Mouse (Mus musculus) heart, embryonic 10.5 days (tissue): ENCODE measurements around the gene Strada. TPM values are rescaled to one million over a fixed set of nuclear protein-coding genes. Genes with fewer than 3 reads are reported as not detected.
"Not testable (repeated sequence)": the region's sequence is repeated elsewhere in the genome, so short reads cannot be mapped to it uniquely, and the experiment has no call there.

Source experiments
- DNase-seq: peaks from one replicate; pipeline ENCODE4 v3.0.0-alpha.2; 2017; ENCODE audit warnings: low spot score
- H3K27ac ChIP-seq: fragments of 300-500 bp; sonication (generic); 2 replicates; pipeline ENCODE4 v1.5.1; 2016; ENCODE audit warnings: mild to moderate bottlenecking
- H3K27me3 ChIP-seq: fragments of 300-500 bp; sonication (generic); 2 replicates; pipeline ENCODE4 v1.6.1; 2016; ENCODE audit warnings: mild to moderate bottlenecking; ENCODE audit not compliant: poor library complexity, insufficient read depth, severe bottlenecking
- H3K36me3 ChIP-seq: fragments of 300-500 bp; sonication (generic); 2 replicates; pipeline ENCODE4 v1.6.1; 2016; ENCODE audit warnings: mild to moderate bottlenecking, moderate library complexity
- H3K4me1 ChIP-seq: fragments of 300-500 bp; sonication (generic); 2 replicates; pipeline ENCODE4 v1.6.1; 2016; ENCODE audit warnings: mild to moderate bottlenecking
- H3K4me3 ChIP-seq: fragments of 300-500 bp; sonication (generic); 2 replicates; pipeline ENCODE4 v1.5.1; 2016; ENCODE audit warnings: mild to moderate bottlenecking, moderate library complexity
- H3K9me3 ChIP-seq: fragments of 300-500 bp; sonication (generic); 2 replicates; pipeline ENCODE4 v1.6.1; 2016; ENCODE audit warnings: mild to moderate bottlenecking, moderate library complexity
- WGBS: fragments of 180-500 bp; shearing (Covaris S2); methylation state at CpG from one replicate; pipeline ENCODE4 v1.1.7; 2016; 5-methylcytosine and 5-hydroxymethylcytosine counted together
- polyA plus RNA-seq: library from polyadenylated mRNA; unstranded; fragments of >200 nt; fragmentation: Nextera tagmentation; extraction: Ambion mirVana; gene quantifications from 2 replicates; pipeline ENCODE4 v1.2.1, GENCODE M21; 2016

The Strada gene
- polyA plus RNA-seq, result 26.4 and 27.4 TPM in 2 replicates

DNA sequence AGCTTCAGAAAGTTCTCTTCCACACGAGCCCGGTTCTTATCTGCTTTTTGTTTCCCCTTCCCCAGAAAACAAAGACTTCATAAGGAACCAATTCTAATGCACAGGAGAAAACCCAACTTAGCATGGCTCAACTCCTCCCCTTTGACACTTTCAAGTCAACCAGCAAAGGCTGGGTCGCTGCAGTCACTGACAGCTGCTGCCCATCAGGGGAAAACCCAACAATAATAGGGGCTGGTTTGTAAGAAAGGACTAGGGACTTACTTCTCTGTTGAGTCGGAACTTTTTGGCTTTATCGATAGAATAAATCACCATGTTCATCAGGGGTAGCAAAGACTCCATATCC is at the start of gene Strada:
Strada (minus strand) TSS at position 46 of the 343 bp plus-strand sequence.
- no peak within 1 kb of the TSS for H3K27ac ChIP-seq
- no peak within 1 kb of the TSS for H3K4me3 ChIP-seq
- no peak for DNase-seq
- no peaks in the 10 kb centered on the region for H3K27me3 ChIP-seq
- no peaks in the 10 kb centered on the region for H3K9me3 ChIP-seq
- 76% methylated on average over 5 of the region's 5 CpGs for WGBS
- peaks cover 80% of the 10 kb centered on the region for H3K36me3 ChIP-seq
- no peaks in the 10 kb centered on the region for H3K4me1 ChIP-seq

DNA sequence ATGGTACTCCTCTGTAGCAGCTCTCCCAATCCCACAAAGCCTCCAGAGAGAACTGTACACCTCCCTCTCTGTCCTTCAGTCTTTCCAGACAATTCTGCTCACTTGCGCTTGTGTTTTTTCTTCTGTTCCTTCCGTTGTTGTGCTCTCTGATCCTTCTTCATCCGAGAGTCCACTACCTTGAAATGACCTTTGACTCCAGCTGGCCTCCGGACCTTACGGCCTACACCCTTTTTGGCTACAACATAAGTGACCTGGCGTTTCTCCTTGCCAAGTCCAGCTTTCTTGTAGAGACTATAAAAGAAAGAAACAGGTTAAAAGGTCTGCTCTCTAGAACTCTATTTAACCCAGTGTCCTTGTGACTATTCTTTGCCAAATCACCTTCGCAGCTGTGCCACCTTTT is 47.4 kb upstream of the Strada start:
- Histone ChIP-seq H3K4me3 (no peak overlapping the region), H3K4me1 (0 out of 2 replicates have a peak, but pooled peaks cover under 1% of the 10 kb centered on the region), H3K27me3 (no peaks in the 10 kb centered on the region), H3K27ac (no peak overlapping the region), H3K9me3 (peaks cover 6% of the 10 kb centered on the region; the same call in 1 of the 2 replicates), H3K36me3 (peaks cover 100% of the 10 kb centered on the region)
- 87% methylated on average over 7 of the region's 7 CpGs for WGBS
- no peak for DNase-seq

DNA sequence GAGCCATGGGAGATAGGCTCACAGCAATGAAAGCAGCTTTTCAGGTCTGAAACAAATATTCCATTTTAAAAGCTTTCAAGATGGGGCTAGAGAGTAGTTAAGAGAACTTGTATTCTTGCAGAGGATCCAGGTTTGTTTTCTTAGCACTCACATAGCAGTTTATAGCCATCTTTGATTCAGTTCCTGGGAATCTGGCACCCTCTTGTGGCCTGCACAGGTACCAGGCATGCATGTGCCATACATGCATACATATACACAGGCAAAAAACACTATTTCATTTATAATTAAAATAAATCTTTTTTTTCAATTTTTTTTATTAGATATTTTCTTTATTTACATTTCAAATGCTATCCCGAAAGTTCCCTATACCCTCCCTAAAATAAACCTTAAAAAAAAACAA is 44.9 kb upstream of the Strada start:
- 93% methylated on average over 1 of the region's 1 CpGs for WGBS
- H3K9me3 ChIP-seq, result peaks cover 6% of the 10 kb centered on the region; the same call in 1 of the 2 replicates
- no peaks in the 10 kb centered on the region for H3K4me1 ChIP-seq
- DNase-seq, result no peak
- no peak overlapping the region for H3K27ac ChIP-seq
- H3K4me3 ChIP-seq, result no peak overlapping the region
- H3K36me3 ChIP-seq, result peaks cover 100% of the 10 kb centered on the region
- H3K27me3 ChIP-seq, result no peaks in the 10 kb centered on the region

DNA sequence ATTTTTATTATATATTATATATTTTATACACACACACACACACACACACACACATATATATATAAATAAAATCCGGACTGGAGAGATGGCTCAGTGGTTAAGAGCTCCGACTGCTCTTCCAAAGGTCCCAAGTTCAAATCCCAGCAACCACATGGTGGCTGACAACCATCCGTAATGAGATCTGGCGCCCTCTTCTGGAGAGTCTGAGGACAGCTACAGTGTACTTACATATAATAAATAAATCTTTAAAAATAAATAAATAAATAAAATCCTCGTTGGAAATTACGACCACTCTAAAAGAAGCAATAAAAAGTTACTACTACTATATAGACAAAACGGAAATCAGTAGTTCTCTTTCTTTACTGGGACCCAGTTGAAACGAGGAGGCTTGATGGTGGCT is 32.0 kb upstream of the Strada start:
- WGBS, result 84% methylated on average over 8 of the region's 8 CpGs

DNA sequence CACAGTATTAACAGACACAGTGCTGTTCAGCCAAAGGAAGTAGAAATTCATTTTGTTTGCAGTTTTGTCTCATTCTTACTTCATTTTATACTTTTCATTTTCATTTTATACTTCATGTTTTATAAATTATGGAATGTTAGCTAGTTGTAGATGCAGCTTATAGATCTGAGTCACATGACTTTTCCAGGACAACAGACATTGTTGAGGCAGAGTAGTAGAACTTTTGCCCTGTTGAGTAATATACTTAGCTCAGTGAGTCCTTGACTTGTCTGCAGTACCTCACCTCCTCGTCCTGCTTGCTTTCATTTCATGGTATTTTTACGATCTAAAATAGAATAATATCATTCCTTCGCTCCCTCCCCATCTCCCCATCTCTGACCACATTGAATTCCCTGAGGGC is 18.6 kb upstream of the Strada start:
- peaks cover 19% of the 10 kb centered on the region for H3K36me3 ChIP-seq
- H3K27me3 ChIP-seq, result no peaks in the 10 kb centered on the region
- H3K4me3 ChIP-seq, result no peak overlapping the region
- DNase-seq, result no peak
- H3K4me1 ChIP-seq, result peaks cover 10% of the 10 kb centered on the region
- H3K27ac ChIP-seq, result no peak overlapping the region
- H3K9me3 ChIP-seq, result no peaks in the 10 kb centered on the region
- 90% methylated on average over 3 of the region's 3 CpGs for WGBS

More for the DNA sequence above, 32.0 kb upstream of the Strada start:
- H3K27ac ChIP-seq, H3K27me3 ChIP-seq, H3K4me3 ChIP-seq, DNase-seq, H3K9me3 ChIP-seq, H3K4me1 ChIP-seq: not testable (repeated sequence)
- peaks cover 95% of the 10 kb centered on the region for H3K36me3 ChIP-seq

DNA sequence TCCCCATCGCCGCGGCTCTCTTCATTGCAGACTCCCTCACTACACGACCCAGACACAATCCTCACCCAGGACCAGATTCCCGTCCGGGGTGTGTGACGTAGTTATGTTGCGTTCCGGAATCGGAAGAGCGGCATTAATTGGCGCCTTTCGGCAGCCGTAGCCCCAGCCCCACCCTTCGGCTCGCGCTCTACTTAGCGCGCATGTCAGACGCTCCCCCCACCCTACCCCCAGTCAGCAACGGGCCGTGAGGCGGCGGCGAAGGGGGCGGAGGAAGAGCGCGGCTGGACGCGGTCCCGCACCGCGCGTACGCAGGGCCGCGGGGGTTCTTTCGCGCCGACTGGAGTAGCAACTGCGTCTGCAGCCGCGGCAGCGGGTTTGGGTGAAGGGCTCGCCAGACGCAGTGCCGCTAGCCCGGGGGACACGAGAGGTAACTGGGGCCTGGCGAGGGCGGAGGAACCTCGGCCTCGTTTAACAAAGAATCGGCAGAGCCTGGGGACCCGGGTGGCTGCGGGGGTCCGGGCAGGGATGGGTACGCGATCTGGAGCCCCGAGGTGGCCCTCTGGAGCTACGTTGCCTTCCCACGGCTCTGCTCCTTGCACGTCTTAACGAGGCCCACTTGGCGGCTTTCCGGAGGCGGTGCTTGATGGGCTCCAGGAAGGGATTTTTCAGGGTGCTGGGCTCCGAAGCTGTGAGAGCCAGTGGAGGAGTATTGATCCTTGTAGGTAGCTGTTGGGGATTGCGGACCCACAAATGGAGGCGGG is 14.9 kb upstream of the Strada start, which contains the start of gene Ddx42:
Ddx42 (plus strand) TSS at position 197 of the 761 bp plus-strand sequence.
- Histone ChIP-seq H3K4me3 (peak within 1 kb of the TSS; percentile 93), H3K27me3 (no peaks in the 10 kb centered on the region), H3K4me1 (peaks cover 21% of the 10 kb centered on the region), H3K27ac (peak within 1 kb of the TSS; percentile 97), H3K36me3 (peaks cover 13% of the 10 kb centered on the region), H3K9me3 (no peaks in the 10 kb centered on the region)
- WGBS, result under 1% methylated on average over 70 of the region's 70 CpGs
- DNase-seq, result peak; percentile 96

DNA sequence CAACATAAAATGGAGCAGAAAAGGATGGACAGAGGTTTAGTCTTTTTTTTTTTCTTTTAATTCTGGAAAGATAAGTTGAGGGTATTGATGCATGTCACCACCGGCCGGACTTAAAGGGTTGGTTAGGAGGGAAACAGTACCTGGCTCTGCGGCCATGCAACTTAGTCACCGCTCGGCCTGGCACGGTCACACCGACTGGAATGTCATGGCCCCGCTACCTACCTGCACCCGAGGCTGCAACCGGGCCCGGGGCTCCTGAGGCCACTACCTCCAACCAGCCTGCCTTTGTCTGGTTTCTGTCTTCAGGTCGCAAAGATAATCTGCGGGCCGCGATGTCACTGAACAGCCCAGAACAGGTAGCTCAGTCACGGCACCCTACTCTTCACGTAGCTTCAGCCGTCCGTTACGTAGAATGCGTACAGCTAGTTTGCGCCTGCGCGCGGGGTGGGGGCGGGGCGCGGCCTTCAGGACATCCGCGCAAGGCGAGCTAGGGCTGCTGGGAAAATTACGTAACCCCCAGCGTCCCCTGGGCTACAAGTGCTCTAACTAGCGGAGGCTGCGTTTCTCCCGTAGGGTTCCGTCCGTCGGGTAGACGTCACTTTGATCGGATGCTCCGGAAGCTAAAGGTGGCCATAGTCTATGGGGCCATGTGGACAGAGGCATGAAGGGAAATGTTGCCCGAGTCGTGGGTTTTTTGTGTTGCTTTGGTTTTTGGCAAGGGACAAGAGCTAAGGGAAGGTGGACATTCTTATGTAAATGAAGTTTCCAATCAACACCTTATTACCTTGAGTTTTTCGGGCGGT is 14.2 kb upstream of the Strada start, which contains the start of gene Ccdc47:
Ccdc47 (minus strand) TSS at position 418 of the 803 bp plus-strand sequence.
- peaks cover 21% of the 10 kb centered on the region for H3K4me1 ChIP-seq
- peak within 1 kb of the TSS; percentile 93 for H3K4me3 ChIP-seq
- H3K36me3 ChIP-seq, result peaks cover 21% of the 10 kb centered on the region
- no peaks in the 10 kb centered on the region for H3K27me3 ChIP-seq
- peak within 1 kb of the TSS; percentile 97 for H3K27ac ChIP-seq
- under 1% methylated on average over 46 of the region's 46 CpGs for WGBS
- DNase-seq, result peak; percentile 99
- no peaks in the 10 kb centered on the region for H3K9me3 ChIP-seq

DNA sequence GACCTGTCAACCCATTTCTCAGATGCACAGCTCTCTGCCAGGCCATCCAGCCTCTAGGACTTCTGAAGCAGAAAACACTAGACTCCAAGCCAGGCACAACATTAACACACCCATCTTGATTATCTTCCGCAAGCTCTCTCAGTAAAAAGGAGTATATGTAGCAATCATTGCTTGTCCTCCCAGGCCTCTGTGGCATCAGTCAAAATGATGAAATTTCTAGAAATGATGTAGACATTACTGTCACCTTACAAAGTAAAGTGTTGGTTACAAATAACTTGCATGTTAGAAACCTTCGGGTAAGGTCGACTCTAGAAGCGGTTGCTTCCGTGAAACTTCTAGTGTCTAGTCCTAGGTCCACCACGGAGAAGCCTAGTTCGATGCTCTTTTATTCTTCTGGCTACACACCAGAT is 13.5 kb upstream of the Strada start:
- WGBS, result 26% methylated on average over 7 of the region's 7 CpGs
- no peak for DNase-seq
- H3K36me3 ChIP-seq, result peaks cover 26% of the 10 kb centered on the region
- peak overlapping the region; percentile 93 for H3K4me3 ChIP-seq
- peak overlapping the region; percentile 97 for H3K27ac ChIP-seq
- peaks cover 21% of the 10 kb centered on the region for H3K4me1 ChIP-seq
- no peaks in the 10 kb centered on the region for H3K9me3 ChIP-seq
- H3K27me3 ChIP-seq, result no peaks in the 10 kb centered on the region

DNA sequence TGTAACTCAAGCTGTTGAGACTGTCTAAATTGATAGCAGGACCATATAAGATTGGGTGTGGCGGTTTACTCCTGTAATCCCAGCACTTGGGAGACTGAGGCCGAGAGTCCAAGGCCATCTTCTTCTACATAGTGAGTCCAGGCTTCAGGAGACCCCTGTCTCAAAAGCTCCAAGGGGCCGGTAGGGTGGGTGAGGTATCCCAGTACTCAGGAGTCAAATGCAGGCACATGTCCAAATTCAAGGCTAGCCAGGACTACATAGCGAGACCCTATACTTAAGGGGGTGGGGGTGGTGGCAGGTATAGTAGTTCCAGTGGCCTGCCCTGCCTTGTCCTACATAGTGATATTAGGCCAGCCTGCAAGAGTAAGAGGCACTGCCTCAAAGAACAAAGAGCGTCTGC is 12.9 kb upstream of the Strada start:
- Histone ChIP-seq H3K27me3 (no peaks in the 10 kb centered on the region), H3K36me3 (peaks cover 32% of the 10 kb centered on the region), H3K4me1 (peaks cover 21% of the 10 kb centered on the region), H3K27ac (0 out of 2 replicates have a peak overlapping the region, but pooled peaks have one; percentile 97), H3K9me3 (no peaks in the 10 kb centered on the region), H3K4me3 (peak overlapping the region; percentile 93)
- WGBS, result 87% methylated on average over 5 of the region's 5 CpGs
- no peak for DNase-seq

DNA sequence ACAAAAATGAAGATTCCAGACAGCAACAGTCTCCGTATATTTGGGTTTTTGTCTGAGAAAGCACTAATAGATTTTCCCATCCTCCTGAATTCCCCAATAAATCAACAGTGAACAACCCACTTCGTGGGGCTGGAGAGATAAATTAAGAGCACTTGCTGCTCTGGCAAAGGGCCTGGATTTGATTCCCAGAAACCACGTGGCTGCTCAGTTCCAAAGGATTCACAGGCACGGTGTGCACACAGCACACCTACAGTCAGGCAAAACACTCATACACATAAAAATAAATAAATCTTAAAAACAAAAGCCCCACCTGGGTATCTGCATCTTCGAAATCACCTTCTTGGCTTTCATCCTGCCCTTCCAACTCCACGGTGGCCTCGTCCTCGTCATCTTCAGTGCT is 10.8 kb upstream of the Strada start:
- Histone ChIP-seq H3K27me3 (no peaks in the 10 kb centered on the region), H3K4me1 (peaks cover 11% of the 10 kb centered on the region; the same call in 1 of the 2 replicates), H3K36me3 (peaks cover 52% of the 10 kb centered on the region), H3K4me3 (no peak overlapping the region), H3K9me3 (no peaks in the 10 kb centered on the region), H3K27ac (no peak overlapping the region)
- no peak for DNase-seq
- 92% methylated on average over 8 of the region's 8 CpGs for WGBS

DNA sequence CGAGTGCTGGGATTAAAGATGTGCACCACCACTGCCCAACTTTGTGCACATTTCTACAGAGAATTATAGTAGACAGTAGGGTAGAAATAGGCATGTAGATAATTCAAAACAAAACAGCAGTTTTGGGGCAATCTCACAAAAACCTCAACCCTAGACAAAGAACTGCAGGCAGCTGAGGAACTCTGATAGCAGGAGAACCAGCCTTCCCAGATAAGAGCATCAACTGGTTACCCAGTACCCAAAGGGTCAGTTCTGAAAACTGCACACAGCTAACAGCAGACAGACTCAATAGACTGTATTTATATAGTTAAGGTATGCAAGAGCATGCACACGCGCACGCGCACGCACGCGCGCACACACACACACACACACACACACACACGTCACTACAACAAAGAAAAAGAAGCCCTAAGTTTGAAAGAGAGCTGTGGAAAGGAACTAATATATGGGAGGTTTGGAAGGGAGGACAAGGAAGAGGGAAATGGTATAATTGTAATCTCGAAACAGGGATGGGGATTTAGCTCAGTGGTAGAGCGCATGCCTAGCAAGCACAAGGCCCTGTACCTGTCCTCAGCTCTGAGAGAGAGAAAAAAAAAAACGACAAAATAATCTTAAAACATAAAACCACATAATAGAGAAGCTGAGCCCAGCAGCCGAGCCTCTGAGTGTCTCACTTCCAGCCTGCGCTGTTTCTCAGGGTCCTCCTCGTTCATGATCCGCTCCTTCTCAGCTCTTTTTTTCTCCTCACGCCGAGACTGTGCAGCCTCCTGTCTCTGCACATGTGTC is 438 bp downstream of the Strada start:
- Histone ChIP-seq H3K27ac (no peak overlapping the region), H3K9me3 (no peaks in the 10 kb centered on the region), H3K4me3 (no peak overlapping the region), H3K4me1 (no peaks in the 10 kb centered on the region), H3K27me3 (no peaks in the 10 kb centered on the region), H3K36me3 (peaks cover 80% of the 10 kb centered on the region)
- no peak for DNase-seq
- WGBS, result 91% methylated on average over 19 of the region's 19 CpGs

DNA sequence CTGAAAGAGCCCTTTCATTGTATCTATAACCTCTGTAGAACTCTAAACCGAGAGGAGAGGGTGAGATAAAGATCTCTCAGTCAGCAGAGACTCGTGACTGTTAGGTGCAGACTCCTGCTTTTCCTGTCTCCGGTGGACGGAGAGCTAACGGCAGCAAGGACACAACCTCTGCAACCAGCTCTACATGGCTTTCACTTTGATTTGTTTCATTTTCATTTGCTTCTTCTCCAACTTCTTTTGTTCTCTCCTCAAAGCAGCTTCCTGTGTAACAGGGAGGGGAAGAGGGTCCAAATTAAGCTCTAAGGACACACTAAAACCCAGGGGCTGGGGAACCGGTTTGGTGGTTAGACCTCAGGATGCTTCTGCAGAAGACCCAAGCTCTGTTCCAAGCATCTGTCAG is 1.2 kb downstream of the Strada start:
- Histone ChIP-seq H3K4me1 (no peaks in the 10 kb centered on the region), H3K27ac (no peak overlapping the region), H3K27me3 (no peaks in the 10 kb centered on the region), H3K9me3 (no peaks in the 10 kb centered on the region), H3K4me3 (no peak overlapping the region), H3K36me3 (peaks cover 80% of the 10 kb centered on the region)
- 72% methylated on average over 6 of the region's 6 CpGs for WGBS
- no peak for DNase-seq
